Mouse (Mus musculus): Measurements from ENCODE around the gene Igfals.

DNA sequence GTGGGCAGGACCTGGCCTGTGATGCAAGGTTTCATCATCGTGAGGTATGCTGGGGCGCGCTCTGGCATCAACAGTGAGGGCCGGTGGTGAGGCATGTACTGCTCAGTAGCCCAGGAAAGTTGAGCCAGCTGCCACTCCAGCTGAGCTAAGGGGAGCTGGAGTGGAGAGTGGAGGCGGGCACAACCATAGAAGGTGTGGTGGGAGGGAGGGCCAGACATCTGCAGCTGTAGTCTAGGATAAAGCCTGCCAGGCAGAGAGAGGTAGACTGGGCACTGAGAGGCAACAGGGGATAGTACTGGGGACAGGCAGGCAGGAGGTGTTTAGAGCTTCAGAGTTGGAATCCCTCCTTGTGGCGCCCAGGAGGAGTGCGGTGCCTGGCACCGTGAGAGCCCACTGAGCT is 5.7 kb upstream of the Igfals start:
- TF ChIP-seq CTCF (IDR thresholded peaks at IDR 0.05; ENCODE audit: extremely low read depth, insufficient read length, insufficient replicate concordance, low read depth, low read length) (no peak), POLR2A (IDR thresholded peaks at IDR 0.05; ENCODE audit: low read depth, low read length) (no peak)

Data from small intestine, adult 2 months (tissue).